Mouse (Mus musculus) adrenal gland (tissue): ENCODE measurements around the gene Stk40.

Experiments used
- intact Hi-C: fragments of 180-260 bp; cut with DNase I; formaldehyde crosslinking; loops from one replicate; pipeline ENCODE4 v1.15.1; 2025

Gene Stk40

DNA sequence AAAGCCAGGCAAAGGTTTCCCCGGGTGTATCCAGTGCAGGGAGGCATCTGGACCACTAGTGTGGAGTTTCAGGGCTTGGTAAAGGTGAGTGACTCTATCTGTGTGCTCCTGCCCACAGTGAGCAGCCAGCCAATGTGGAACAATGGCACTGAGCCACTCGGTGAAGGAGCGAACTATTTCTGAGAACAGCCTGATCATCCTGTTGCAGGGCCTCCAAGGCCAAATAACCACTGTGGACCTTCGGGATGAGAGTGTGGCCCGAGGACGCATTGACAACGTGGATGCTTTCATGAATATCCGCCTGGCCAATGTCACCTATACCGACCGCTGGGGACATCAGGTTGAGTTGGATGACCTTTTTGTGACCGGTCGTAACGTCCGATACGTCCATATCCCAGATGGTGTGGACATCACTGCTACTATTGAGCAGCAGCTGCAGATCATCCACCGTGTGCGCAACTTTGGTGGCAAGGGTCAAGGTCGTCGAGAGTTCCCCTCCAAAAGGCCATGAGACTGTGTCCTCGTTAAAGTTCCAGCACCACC lies 6.0 kb upstream of the Stk40 start:
- intact Hi-C loops: no loop called here

GRCm38 (mm10) chr4:126099365-126099764 lies 4.4 kb upstream of the Stk40 start:
- intact Hi-C loops: no loop called here

DNA sequence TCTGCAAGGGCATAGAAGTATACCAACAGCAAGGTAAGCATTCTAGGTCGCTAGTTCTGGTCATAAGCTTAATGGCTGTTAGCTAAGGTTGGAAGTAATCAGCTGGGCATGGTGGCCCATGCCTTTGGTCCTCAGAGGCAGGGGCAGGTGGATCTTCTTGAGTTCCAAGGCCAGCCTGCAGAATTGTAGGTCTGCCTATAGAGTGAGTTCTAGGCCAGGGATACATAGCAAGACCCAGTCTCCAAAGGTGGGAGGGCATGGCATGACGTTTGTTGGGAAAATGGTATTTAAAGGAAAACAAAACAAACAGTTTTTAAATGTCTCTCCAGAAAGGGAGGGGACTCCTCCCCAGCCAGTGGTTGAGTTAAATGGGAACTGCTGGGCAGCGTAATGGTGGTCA lies 3.0 kb upstream of the Stk40 start:
- intact Hi-C loops: no loop called here

DNA sequence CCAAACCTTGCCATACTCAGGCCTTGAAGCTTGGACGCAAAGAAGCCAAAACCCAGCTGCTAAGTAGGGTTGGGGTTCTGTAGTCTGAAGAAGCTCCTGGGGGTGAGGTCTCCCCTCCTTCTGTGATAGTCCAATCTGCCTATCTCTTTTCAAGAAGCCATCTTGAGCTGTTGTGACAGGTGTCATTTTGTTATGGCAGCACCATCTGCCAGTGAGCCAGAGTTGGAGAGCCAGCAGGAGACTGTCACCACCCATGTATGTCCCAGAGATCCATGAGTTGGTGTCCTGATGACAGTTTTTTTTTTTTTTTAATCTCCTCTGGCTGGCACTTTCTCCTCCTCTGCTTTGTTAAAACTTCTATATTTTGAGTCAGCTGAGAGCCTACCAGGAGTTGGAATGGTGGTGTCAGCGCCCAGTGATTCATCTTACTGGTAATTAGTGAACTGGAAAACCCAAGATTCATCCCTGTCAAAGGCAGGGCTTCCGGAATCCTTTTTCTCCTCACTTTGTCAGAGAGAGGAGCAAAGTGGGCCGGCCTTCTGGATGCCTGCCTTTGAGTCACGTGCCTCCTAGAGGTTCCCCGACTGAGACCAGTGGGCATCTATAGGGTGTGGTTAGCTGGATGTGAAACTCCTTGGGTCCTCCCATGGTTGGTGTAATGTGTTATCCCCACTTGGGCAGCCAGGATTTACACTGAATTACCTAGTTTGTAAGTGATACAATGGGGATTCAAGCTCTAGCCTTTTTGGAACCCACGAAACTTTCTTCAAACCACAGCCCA lies 1.5 kb upstream of the Stk40 start:
- intact Hi-C loops: no loop called here

DNA sequence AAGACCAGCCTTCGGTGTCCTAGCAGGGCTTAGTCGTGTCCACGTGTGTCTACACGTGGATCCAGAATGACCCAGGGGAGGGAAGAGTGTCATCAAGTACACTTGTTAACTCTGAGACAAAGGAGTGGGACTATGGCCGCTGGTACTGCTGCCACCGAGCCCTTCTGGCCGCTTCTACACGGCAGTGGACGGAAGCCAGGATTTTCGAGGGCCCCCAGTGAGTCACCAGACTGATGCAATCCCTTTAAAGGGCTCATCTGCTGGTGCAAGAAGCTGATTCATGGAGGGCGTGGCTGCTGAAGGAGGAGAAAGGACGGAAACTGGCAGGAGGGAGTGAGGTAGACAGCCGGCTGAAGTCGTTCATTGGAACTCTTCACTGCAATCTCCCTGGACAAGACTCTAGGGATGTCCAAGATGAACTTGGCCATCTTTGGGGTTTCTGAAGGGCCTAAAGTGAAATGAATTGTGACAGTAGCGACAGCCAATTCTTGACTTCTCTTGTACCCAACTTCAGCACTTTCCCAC lies 638 bp upstream of the Stk40 start:
- intact Hi-C loops: no loop called here

DNA sequence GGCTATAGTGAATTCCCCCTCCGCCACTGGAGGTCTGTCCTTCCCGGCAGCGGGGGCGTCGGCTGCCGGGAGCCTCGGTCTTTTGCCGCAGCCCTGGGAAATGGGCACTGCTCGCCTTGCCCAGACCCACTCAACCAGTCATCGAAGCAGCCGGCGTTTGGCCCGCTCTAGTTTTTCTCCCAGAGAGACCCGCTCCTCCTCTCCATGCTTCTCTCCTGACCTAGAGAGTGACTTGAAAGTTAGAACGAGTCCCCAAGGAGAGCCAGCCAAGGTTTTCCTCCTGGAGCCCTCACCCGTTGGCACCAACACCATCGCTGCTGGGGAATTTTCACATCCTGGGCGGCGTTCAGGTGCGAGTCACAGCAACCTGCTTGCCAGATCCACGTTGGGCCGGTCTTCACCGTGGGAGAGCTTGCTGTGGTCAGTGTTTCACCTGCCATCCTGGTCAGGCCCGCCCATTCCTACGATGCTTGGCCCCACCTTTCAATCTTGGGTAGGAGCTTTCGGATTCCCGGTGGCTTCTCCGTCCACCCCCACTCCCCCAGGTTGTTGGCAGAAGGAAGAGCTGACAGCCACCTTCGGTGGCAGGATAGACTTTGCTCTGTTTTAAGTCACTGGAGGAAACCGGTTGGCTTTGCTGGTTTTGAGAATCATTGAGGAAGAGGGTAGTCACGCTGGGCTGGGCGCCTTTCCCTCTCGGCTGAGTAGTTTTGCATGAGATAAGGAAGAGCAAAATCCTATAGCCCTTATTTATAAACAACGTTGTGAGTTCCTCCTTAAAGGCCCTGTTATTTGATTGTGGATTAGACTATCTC lies 711 bp downstream of the Stk40 start:
- intact Hi-C loops: no loop called here

- intact Hi-C loops: no loop called here
These were observed 1.5 kb downstream of the Stk40 start for GRCm38 (mm10) chr4:126105131-126105783.

GRCm38 (mm10) chr4:126108061-126108740 lies 4.4 kb downstream of the Stk40 start:
- intact Hi-C loops: no loop called here

DNA sequence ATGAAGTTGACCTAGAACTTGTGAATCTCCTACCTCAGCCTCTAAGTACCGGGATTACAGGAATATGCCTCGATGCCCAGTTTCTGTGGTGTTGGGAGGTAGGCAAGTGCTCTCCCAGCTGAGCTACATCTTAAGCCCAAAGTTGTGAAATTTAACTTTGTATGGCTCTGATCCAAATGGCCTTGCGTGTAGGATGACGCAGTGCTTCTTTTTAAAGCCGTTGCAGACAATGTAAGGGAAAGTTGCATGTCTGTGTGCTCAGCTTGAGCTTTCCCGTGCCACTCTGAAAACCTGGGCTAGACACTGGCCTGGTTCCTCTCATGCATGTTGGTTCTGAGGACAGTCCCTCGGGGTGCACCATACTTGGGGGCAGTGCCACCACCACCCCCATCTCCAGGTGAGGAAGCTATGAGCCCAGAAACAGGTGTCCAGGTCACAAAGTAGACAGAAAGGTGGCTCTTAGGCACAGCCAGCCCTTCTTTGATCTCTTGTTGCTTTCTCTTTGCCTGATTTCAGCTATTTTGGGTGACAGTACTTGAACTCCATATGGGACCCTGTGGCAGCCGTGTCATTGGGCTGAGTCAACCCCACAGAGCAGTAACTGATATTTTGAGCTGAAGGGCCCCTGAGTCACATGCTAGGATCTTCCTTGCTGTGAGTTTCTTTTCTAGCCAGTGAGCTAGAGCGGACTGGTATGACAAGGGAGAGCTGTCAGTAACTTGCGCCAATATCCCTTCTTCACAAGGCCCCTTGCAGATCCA lies 6.0 kb downstream of the Stk40 start:
- intact Hi-C loops: loop anchor here (2.0 kb wide), 1 partner anchor 17 kb away; no protein-coding TSS in a partner anchor

GRCm38 (mm10) chr4:126110374-126111152 lies 6.8 kb downstream of the Stk40 start:
- intact Hi-C loops: loop anchor here (2.0 kb wide), 1 partner anchor 18 kb away; no protein-coding TSS in a partner anchor

DNA sequence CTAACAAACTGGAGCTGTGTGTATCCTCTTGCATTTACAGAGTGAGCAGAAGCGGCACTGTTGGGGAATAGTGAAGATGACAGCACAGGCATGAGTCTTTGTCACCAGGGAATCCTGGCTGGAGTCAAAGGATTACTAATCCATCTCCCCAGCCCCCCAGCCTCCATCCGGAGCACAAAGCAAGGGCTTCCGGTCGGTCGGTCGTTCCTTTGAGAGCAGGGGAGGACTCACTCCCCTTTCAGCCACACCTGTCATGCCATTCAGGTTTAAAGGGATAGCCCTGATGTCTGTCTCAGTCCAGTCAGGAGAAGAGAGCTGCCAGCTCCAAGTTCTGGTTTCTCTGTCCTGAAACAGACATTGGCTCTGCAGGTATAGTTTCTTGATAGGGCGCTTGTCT lies 7.4 kb downstream of the Stk40 start:
- intact Hi-C loops: loop anchor here (2.0 kb wide), 1 partner anchor 18 kb away; no protein-coding TSS in a partner anchor

DNA sequence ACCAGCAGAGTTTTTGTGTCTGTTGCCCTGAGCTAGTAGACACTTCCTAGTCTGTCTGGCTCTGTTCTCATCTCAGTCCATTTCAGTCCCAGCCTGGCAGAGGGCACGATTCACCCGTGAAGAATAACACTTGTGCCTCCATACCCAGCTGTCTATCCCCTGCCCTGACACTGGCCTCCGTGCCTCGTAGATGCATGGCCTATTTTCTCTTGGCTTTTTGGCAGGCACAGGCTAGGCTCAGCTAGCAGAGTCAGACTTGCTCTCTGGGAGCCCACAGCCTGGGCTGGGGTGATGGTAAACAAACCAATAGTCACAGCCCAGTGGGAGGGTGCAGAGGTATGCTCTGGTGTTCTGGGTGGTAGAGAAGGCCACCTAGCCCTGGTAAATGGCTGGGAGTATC lies 9.5 kb downstream of the Stk40 start:
- intact Hi-C loops: no loop called here

DNA sequence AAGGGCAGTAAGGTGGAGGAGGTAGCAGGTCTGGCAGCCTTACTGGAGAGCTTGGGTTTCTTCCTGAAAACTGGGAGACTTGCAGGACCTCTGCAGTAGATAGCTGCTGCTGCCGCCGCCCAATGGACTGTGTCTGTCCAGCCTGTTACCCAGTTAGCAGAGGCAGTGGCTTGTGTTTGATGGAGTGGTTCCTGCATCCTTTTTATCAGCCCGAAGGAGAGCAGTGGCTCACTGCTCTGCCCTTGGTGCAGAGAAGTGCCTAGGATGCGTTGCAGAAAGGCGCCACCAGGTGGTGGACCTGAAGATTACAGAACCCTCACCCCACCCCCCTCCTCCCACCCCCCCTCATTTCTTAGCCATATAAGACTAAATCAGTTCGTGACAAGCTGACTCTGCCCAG lies 10.2 kb downstream of the Stk40 start:
- intact Hi-C loops: loop anchor here (2.0 kb wide), 1 partner anchor 27 kb away; no protein-coding TSS in a partner anchor

DNA sequence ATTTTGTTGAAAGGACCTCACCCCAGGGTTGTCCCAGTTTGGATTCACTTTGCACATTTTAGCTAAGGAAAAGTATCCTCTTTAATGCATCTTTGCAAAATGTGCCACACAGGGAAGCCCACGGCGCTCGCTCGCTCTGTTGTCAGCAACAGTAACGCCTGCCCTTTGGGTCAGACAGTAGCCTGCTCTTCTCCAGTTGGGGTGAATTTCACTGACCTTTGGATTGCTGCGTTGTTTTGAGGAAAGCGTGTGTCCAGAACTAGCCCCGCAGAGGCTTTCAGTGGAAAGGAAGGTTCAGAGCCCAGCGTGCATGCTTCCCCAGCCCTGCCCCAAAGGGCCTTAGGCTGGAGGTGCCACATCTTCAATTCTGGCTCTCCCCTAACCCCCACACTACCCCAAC lies 11.7 kb downstream of the Stk40 start:
- intact Hi-C loops: loop anchor here (2.0 kb wide), 1 partner anchor 29 kb away; no protein-coding TSS in a partner anchor

DNA sequence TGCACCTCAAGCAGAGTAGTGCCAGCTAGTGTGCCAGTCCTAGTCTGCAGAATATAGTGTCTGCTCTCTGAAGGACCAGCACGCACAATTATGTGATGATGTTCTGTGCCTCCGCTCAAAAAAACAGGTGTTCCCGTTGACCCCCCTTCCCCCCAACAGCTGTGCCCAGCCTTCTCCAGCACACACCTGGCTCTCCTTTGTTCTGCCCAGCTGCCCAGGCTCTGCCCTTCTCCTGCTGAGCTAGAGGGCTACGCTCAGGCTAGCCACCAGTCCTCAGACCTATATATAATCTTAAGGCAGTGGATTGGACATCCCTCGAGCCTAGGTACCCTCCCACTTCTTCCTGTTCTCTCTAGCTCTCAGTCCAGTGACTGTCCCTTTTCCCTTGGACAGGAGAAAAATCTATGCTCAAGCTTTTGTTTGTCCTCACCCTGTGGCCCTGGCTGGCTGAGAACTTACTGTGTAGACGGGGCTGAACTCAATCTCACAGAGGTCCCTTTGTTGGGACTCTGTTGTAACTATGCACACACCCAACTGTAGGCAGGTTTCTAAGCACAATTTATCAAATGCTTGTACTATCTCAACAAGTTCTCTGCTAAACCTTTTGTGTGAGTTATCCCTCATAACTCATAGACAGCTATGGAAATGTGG lies 12.2 kb downstream of the Stk40 start:
- intact Hi-C loops: loop anchor here (2.0 kb wide), 1 partner anchor 29 kb away; no protein-coding TSS in a partner anchor

DNA sequence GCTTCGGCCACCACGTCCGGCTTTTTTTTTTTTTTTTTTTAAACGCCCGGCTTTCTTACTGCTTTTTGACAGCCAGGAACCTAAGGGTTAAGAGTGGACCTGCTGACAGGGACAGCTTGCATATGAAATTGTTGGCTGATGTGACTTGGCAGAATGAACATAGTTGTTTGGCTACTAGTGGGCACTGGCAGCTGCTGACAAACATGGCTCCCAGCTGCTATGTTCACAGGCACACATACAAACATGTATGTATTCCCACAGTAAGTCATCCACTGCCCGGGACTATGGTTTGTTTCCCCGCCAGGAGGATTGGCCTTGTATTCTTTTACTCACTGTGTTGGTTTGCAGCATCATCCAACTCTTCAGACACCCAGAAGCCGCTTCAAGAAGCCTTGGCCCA lies 13.4 kb downstream of the Stk40 start:
- intact Hi-C loops: no loop called here

DNA sequence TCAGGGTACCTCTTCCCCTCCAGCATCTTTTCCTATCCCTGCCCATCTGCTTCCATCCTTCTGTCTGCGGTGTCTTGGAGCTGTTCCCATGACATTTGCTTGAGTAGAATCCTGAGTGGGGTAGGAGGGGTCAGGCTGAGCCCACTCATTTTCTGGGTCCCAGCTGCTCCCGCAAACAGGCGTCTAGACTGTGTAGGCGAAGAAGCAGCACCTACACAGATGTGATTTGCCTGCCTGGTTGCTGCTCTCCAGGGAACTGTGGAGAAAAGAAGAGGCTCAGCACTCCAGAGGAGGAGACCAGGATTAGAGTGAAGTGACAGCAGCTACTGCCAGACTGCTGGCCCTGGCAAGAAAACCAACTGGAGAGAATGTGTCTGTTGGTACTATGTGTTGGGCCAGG lies 14.9 kb downstream of the Stk40 start:
- intact Hi-C loops: no loop called here

DNA sequence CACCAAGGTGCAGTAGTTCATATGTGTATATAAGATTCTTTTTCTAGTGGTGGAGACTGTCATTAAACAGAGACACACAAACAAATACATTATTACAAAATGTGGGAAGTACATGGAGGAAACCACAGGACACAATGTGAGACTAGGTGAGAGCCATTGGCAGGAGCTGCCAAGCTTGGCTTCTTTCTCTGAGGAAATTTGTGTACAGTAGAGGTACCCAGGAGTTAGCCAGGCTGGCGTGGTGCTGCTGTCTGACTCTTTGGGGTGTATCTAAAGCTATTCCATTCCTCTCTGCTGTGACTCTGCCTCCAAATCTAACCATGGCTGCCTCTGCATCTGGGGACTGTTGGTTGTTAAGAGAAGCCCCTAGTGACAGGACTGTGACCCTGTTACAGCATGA lies 15.3 kb downstream of the Stk40 start:
- intact Hi-C loops: no loop called here

GRCm38 (mm10) chr4:126120052-126120451 lies 16.3 kb downstream of the Stk40 start:
- intact Hi-C loops: no loop called here
